Mouse (Mus musculus) forebrain, postnatal 0 days (tissue): Measurements from ENCODE around the gene Slc12a1. TPM values are rescaled to one million over a fixed set of nuclear protein-coding genes. Genes with fewer than 3 reads are reported as not detected.

ENCODE experiments used
- ATAC-seq: fragments of 200-750 bp; cut with Nextera tagmentation; 2 replicates; pipeline ENCODE4 v1.8.0; 2017; ENCODE audit warnings: mild to moderate bottlenecking, moderate library complexity
- DNase-seq: peaks from one replicate; pipeline ENCODE4 v3.0.0-alpha.2; 2015
- H3K27ac ChIP-seq: fragments of 300-500 bp; sonication (generic); 2 replicates; pipeline ENCODE4 v1.5.1; 2014; ENCODE audit warnings: low read depth, mild to moderate bottlenecking, antibody characterized with exemption, low read length, moderate library complexity, mixed read lengths
- H3K27me3 ChIP-seq: fragments of 300-500 bp; sonication (generic); 2 replicates; pipeline ENCODE4 v1.6.1; 2014; ENCODE audit warnings: mild to moderate bottlenecking, low read length, mixed read lengths; ENCODE audit not compliant: insufficient read depth
- H3K36me3 ChIP-seq: fragments of 300-500 bp; sonication (generic); 2 replicates; pipeline ENCODE4 v1.6.1; 2014; ENCODE audit warnings: mild to moderate bottlenecking, moderate library complexity; ENCODE audit not compliant: insufficient read depth
- H3K4me1 ChIP-seq: fragments of 300-500 bp; sonication (generic); 2 replicates; pipeline ENCODE4 v1.6.1; 2014; ENCODE audit warnings: antibody characterized with exemption; ENCODE audit not compliant: insufficient read depth
- H3K4me2 ChIP-seq: fragments of 300-500 bp; sonication (generic); 2 replicates; pipeline ENCODE4 v1.6.1; 2014; ENCODE audit warnings: low read depth, mild to moderate bottlenecking, moderate library complexity
- H3K4me3 ChIP-seq: fragments of 300-500 bp; sonication (generic); 2 replicates; pipeline ENCODE4 v1.5.1; 2014; ENCODE audit warnings: low read depth, low read length, mixed read lengths
- H3K9ac ChIP-seq: fragments of 300-500 bp; sonication (generic); 2 replicates; pipeline ENCODE4 v1.6.1; 2014; ENCODE audit warnings: mild to moderate bottlenecking
- H3K9me3 ChIP-seq: fragments of 300-500 bp; sonication (generic); 2 replicates; pipeline ENCODE4 v1.6.1; 2016; ENCODE audit warnings: low read length
- CTCF ChIP-seq: sonication (generic); IDR thresholded peaks from 2 replicates; pipeline ENCODE4 v1.5.1; 2016; ENCODE audit warnings: antibody characterized with exemption, control low read depth, low read depth
- WGBS: fragments of 180-500 bp; shearing (Covaris S2); extraction: QIAGEN DNeasy Blood & Tissue Kit; methylation state at CpG from one replicate; pipeline ENCODE4 v1.1.7; 2014; 5-methylcytosine and 5-hydroxymethylcytosine counted together
- polyA plus RNA-seq: library from polyadenylated mRNA; unstranded; fragments of >200 nt; fragmentation: Nextera tagmentation; extraction: Ambion mirVana; gene quantifications from 2 replicates; pipeline ENCODE4 v1.2.1, GENCODE M21; 2015
- total RNA-seq: library from RNA; depleted of rRNA; stranded (reverse); fragments of >200 nt; gene quantifications from 2 replicates; pipeline ENCODE4 v1.2.3, GENCODE M21; 2014; rRNA removed

The Slc12a1 gene
- total and polyA plus RNA-seq, 2 experiments from 2014 or later, result 0.06 to 0.10 TPM

DNA sequence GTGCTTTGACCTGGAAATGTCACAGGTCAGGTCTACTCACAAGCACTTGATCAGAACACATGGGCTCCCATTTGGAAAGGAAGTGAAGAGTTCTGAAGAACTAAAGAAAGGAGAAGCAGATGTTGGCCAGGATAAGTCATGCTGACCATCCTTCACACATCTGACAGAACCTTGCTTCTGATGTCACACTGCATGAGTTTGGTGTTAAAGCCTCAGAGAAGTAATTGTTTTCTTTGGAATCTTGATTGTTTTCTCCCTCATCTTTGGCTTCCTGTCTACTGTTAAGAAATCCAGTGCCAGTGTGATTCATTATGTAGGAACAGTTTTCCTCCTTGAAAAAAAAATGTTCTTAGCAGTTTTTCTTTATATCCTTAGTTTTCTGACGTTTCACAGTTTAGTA is 116.6 kb downstream of the Slc12a1 start:
- no peaks in the 10 kb centered on the region for H3K36me3 ChIP-seq
- no peak for ATAC-seq
- 61% methylated on average over 1 of the region's 1 CpGs for WGBS

DNA sequence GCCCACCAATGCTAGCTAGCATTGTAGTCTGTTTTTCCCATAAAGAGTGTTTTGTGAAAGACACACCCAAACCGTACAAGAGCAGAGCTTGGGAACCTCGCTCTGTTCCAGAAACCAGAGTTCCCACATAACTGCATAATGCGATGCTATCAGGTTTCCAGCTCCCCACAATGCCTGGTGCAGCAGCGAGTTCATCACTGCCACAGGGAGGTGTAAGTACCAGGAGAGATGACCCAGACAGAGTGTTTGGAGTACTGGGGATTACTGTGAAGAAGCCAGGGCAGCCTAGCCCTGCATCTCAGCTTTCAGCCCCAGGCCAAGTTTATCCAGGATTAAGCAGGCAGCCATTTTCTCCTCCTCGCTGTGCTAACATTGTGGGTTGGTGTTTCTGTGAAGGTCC is 123.3 kb downstream of the Slc12a1 start:
- H3K36me3 ChIP-seq, result no peaks in the 10 kb centered on the region
- no peaks in the 10 kb centered on the region for H3K9me3 ChIP-seq
- no peak overlapping the region for H3K4me2 ChIP-seq
- no peaks in the 10 kb centered on the region for H3K4me1 ChIP-seq
- no peak overlapping the region for H3K9ac ChIP-seq
- ATAC-seq, result no peak
- no peak for DNase-seq
- no peak overlapping the region for H3K4me3 ChIP-seq
- 61% methylated on average over 5 of the region's 5 CpGs for WGBS
- no peaks in the 10 kb centered on the region for H3K27me3 ChIP-seq
- TF ChIP-seq CTCF, result no peak
- H3K27ac ChIP-seq, result no peak overlapping the region

More for the DNA sequence above, 116.6 kb downstream of the Slc12a1 start:
- Histone ChIP-seq H3K27me3 (no peaks in the 10 kb centered on the region), H3K4me2 (no peak overlapping the region), H3K4me1 (no peaks in the 10 kb centered on the region), H3K9me3 (no peaks in the 10 kb centered on the region), H3K27ac (no peak overlapping the region), H3K9ac (no peak overlapping the region), H3K4me3 (no peak overlapping the region)
- no peak for DNase-seq
- TF ChIP-seq CTCF, result no peak

DNA sequence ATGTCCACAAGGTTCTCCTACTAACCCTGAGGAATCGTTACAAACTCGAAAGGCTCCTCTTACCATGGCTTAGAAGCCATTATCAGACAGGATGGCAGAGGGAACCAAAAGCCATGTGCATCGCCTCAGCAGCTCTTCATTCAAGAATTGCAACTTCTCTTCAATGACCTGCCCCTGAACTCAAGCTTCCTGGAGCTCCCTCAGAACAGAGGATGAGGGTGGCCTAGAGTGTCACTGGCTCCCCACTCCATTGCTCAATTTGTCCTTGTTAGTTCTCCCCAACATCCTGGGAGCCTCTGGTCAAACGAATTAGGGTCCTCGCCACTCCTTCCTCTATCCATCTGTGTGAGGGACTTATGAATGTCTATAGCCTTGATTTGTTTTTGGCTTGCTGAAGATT is 124.4 kb downstream of the Slc12a1 start:
- Histone ChIP-seq H3K27ac (no peak overlapping the region), H3K4me3 (no peak overlapping the region), H3K4me1 (no peaks in the 10 kb centered on the region), H3K4me2 (no peak overlapping the region), H3K9ac (no peak overlapping the region), H3K27me3 (no peaks in the 10 kb centered on the region), H3K36me3 (no peaks in the 10 kb centered on the region), H3K9me3 (no peaks in the 10 kb centered on the region)
- WGBS, result 89% methylated on average over 5 of the region's 5 CpGs
- no peak for TF ChIP-seq CTCF
- no peak for ATAC-seq
- DNase-seq, result no peak

DNA sequence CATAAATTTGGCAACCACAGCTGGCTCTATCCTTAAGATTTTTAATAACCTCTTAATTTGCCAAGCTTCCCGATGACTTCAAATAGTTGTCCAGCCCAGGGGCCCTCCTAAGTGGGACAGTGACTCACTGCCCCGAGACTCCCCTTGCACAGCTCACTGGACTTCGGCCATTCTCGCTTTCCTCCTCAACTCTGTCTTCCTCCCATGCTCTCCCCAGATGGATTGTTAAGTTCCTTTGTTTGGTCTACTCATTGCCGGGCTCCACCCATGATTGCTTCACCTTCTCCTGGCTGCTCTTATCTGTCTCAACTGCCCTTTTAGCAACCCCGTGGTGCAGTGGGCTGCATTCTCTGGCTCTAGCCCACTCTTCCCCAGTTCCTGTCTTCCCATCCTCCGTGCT is 126.2 kb downstream of the Slc12a1 start:
- ATAC-seq (no peak), DNase-seq (no peak)
- Histone ChIP-seq H3K9ac (no peak overlapping the region), H3K9me3 (no peaks in the 10 kb centered on the region), H3K36me3 (no peaks in the 10 kb centered on the region), H3K4me1 (no peaks in the 10 kb centered on the region), H3K27me3 (no peaks in the 10 kb centered on the region), H3K4me2 (no peak overlapping the region), H3K27ac (no peak overlapping the region), H3K4me3 (no peak overlapping the region)
- 85% methylated on average over 7 of the region's 7 CpGs for whole genome bisulfite sequencing
- TF ChIP-seq CTCF, result no peak

Other genes starting within 250 kb of the Slc12a1 start
- gene Slc24a5, start 84.4 kb upstream of the Slc12a1 start, total RNA-seq, result 0.15 TPM in 1 of 2 replicates, not detected in the other
- gene Slc24a5, start 84.4 kb upstream of the Slc12a1 start, polyA plus RNA-seq, result 2.8 and 3.2 TPM in 2 replicates
- 99.4 and 126 TPM in 2 replicates for gene Myef2, start 28.8 kb upstream of the Slc12a1 start, total RNA-seq
- 178 and 179 TPM in 2 replicates for gene Myef2, start 28.8 kb upstream of the Slc12a1 start, polyA plus RNA-seq
- gene Ctxn2, start 15.8 kb upstream of the Slc12a1 start, total RNA-seq, result 6.4 and 8.2 TPM in 2 replicates
- gene Ctxn2, start 15.8 kb upstream of the Slc12a1 start, polyA plus RNA-seq, result 21.5 and 23.0 TPM in 2 replicates
- gene Dut, start 94.7 kb downstream of the Slc12a1 start, total RNA-seq, result 48.6 and 50.3 TPM in 2 replicates
- gene Dut, start 94.7 kb downstream of the Slc12a1 start, polyA plus RNA-seq, result 89.8 and 96.3 TPM in 2 replicates